Mouse (Mus musculus) ES-E14 (cell line): ENCODE measurements around the gene Tlk2. TPM values are rescaled to one million over a fixed set of nuclear protein-coding genes. Genes with fewer than 3 reads are reported as not detected.

Experiments
- DNase-seq: peaks from one replicate; pipeline ENCODE4 v3.0.0-alpha.2; 2013; ENCODE audit warnings: low read depth, low spot score
- H3K27ac ChIP-seq: 2 replicates; pipeline ENCODE4 v1.5.1; 2012; ENCODE audit warnings: low read depth, mild to moderate bottlenecking, low read length, moderate library complexity, mixed read lengths; ENCODE audit not compliant: poor library complexity, insufficient read depth, severe bottlenecking
- H3K36me3 ChIP-seq: 2 replicates; pipeline ENCODE4 v1.6.1; 2012; ENCODE audit warnings: mild to moderate bottlenecking, low read length, moderate library complexity, mixed read lengths; ENCODE audit not compliant: control insufficient read depth, poor library complexity, insufficient read depth, severe bottlenecking
- H3K4me1 ChIP-seq, 2 experiments: fragments of 150-350 bp in 1 of 2; sonication (generic) in 1 of 2; 2 replicates each; pipeline ENCODE4 v1.6.1; 2012; ENCODE audit warnings: low read length in 2 of 2, mild to moderate bottlenecking in 1 of 2, mixed read lengths in 1 of 2; ENCODE audit not compliant: control insufficient read depth in 2 of 2, insufficient read depth in 2 of 2, poor library complexity in 1 of 2
- H3K4me3 ChIP-seq, 2 experiments: fragments of 150-350 bp in 1 of 2; sonication (generic) in 1 of 2; 2 replicates each; pipeline ENCODE4 v1.5.1; 2012; ENCODE audit warnings: low read length in 2 of 2, low read depth in 1 of 2, mild to moderate bottlenecking in 1 of 2, mixed read lengths in 1 of 2; ENCODE audit not compliant: insufficient read depth in 1 of 2, poor library complexity in 1 of 2, severe bottlenecking in 1 of 2
- H3K9ac ChIP-seq: 2 replicates; pipeline ENCODE4 v1.6.1; 2012; ENCODE audit warnings: low read depth, mild to moderate bottlenecking, low read length, mixed read lengths; ENCODE audit not compliant: poor library complexity, insufficient read depth, severe bottlenecking
- H3K9me3 ChIP-seq: fragments of 150-350 bp; sonication (generic); 2 replicates; pipeline ENCODE4 v1.6.1; 2012; ENCODE audit warnings: low read depth, mild to moderate bottlenecking, low read length; ENCODE audit not compliant: control insufficient read depth, insufficient read depth
- CHD2 ChIP-seq: IDR thresholded peaks from 2 replicates; pipeline ENCODE4 v1.6.1; 2014; ENCODE audit warnings: mild to moderate bottlenecking, low read depth, low read length, inconsistent platforms
- HCFC1 ChIP-seq: IDR thresholded peaks from 2 replicates; pipeline ENCODE4 v1.6.1; 2012; ENCODE audit warnings: low read length, inconsistent platforms, borderline replicate concordance; ENCODE audit not compliant: insufficient read depth
- MAFK ChIP-seq: IDR thresholded peaks from 2 replicates; pipeline ENCODE4 v1.6.1; 2014; ENCODE audit warnings: mild to moderate bottlenecking, low read depth, low read length, inconsistent platforms; ENCODE audit not compliant: insufficient read depth
- ZC3H11A ChIP-seq: IDR thresholded peaks from 2 replicates; pipeline ENCODE4 v1.6.1; 2012; ENCODE audit warnings: low read depth, mild to moderate bottlenecking, inconsistent platforms, low read length, borderline replicate concordance
- ZNF384 ChIP-seq: IDR thresholded peaks from 2 replicates; pipeline ENCODE4 v1.6.1; 2012; ENCODE audit warnings: low read depth, low read length, inconsistent platforms
- in situ Hi-C, 2 experiments: fragments of 600-800 bp; cut with MboI; formaldehyde crosslinking; loops; one replicate each; pipeline ENCODE4 v1.15.1; 2025; ENCODE audit warnings: low sequenced_read_pairs in 2 of 2, inconsistent platforms in 1 of 2; ENCODE audit not compliant: unreplicated experiment in 2 of 2
- total RNA-seq: library from RNA; depleted of rRNA; stranded (reverse); fragments of 300-350 nt; gene quantifications from 2 replicates; pipeline ENCODE4 v1.2.3, GENCODE M21; 2012

Gene Tlk2
- total RNA-seq, 1 experiment = 96.2 TPM

DNA sequence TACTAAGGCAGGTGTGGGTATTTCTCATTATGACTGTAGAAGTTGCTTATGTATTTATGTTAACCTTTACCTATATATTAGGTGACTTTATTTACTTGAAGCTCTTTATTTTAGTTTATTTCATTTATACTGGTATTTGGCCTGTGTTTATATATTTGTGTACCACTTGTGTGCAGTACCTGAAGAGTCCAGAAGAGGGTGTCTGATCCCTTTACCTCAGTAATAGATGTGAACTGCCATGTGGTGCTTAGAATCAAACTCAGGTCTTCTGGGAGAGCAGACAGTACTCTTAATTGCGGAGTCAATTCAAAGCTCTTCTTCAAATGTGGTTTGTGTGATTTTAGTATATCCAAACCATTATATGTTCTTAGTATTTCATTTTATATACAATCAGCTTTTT lies 35.6 kb downstream of the Tlk2 start:
- in situ Hi-C loops = no loop called here
- Histone ChIP-seq H3K27ac (no peak overlapping the region), H3K9ac (no peak overlapping the region), H3K4me3 (no peak overlapping the region), H3K4me1 (no peaks in the 10 kb centered on the region), H3K9me3 (no peaks in the 10 kb centered on the region), H3K36me3 (peaks cover 4% of the 10 kb centered on the region)
- TF ChIP-seq ZC3H11A (no peak), HCFC1 (no peak), MAFK (no peak), ZNF384 (no peak), CHD2 (no peak)
- peak; percentile 34 for DNase-seq

DNA sequence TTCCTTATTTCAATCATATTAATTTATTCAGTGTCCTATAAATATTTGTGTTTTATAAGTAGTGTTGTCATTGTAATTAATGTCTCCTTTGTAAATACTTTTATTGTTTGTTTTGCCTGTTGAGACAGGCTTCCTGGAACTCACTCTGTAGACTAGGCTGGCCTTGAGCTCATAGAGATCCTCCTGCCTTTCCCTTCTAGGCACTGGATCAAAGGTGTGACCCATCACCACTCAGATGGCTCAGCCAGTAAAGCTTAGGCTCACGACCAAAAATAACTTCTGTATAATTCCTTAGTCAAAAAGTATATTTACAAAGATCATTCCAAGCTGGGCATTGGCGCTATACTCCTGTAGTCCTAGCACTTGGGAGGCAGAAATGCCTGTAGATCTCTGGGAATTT lies 39.2 kb downstream of the Tlk2 start:
- in situ Hi-C loops = no loop called here
- TF ChIP-seq ZC3H11A = no peak
- no peak for TF ChIP-seq CHD2
- TF ChIP-seq HCFC1 = no peak
- no peak for TF ChIP-seq MAFK
- TF ChIP-seq ZNF384 = no peak
- H3K9me3 ChIP-seq = no peaks in the 10 kb centered on the region
- H3K36me3 ChIP-seq = peaks cover 6% of the 10 kb centered on the region
- no peak overlapping the region for H3K9ac ChIP-seq
- no peaks in the 10 kb centered on the region for H3K4me1 ChIP-seq
- H3K4me3 ChIP-seq = no peak overlapping the region
- no peak overlapping the region for H3K27ac ChIP-seq
- no peak for DNase-seq

DNA sequence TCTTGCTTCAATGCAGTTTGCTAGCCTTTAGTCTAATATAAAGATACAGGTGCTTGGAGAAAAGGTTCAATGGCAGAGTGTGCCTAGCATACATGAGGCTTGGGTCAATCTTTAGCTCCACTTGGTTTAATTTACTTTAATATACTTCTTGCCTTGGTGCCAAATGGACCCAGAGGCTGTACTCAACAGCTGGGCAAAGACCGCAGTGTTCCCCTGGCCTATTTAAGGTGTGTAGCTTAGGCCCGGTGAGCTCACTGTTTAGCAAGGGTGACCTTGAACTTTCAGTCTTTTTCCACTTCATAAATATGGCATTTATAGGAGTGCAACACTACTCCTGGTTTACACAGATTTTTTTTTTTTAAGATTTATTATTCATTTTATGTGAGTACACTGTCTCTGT lies 55.9 kb downstream of the Tlk2 start:
- Histone ChIP-seq H3K27ac (no peak overlapping the region), H3K9me3 (no peaks in the 10 kb centered on the region), H3K36me3 (no peaks in the 10 kb centered on the region), H3K4me3 (no peak overlapping the region), H3K9ac (no peak overlapping the region), H3K4me1 (no peaks in the 10 kb centered on the region)
- no peak for TF ChIP-seq HCFC1
- TF ChIP-seq ZC3H11A = no peak
- TF ChIP-seq ZNF384 = no peak
- TF ChIP-seq MAFK = no peak
- TF ChIP-seq CHD2 = no peak
- no peak for DNase-seq
- in situ Hi-C loops = no loop called here

- Histone ChIP-seq H3K36me3 (no peaks in the 10 kb centered on the region; the same call in 1 of the 2 replicates), H3K4me3 (no peak overlapping the region), H3K9me3 (no peaks in the 10 kb centered on the region), H3K4me1 (no peaks in the 10 kb centered on the region), H3K27ac (no peak overlapping the region), H3K9ac (no peak overlapping the region)
- in situ Hi-C loops = no loop called here
- no peak for TF ChIP-seq CHD2
- TF ChIP-seq ZNF384 = peak; percentile 38; the same call in 1 of the 2 replicates
- peak; percentile 24 for DNase-seq
Observed at GRCm38 (mm10) chr11:105240991-105241390, 62.4 kb downstream of the Tlk2 start.

- in situ Hi-C loops = no loop called here
- Histone ChIP-seq H3K4me1 (no peaks in the 10 kb centered on the region), H3K9ac (no peak overlapping the region), H3K9me3 (no peaks in the 10 kb centered on the region), H3K4me3 (no peak overlapping the region), H3K27ac (no peak overlapping the region), H3K36me3 (peaks cover 14% of the 10 kb centered on the region)
- TF ChIP-seq HCFC1 = no peak
- TF ChIP-seq ZNF384 = no peak
- no peak for TF ChIP-seq ZC3H11A
- TF ChIP-seq MAFK = no peak
- no peak for TF ChIP-seq CHD2
- no peak for DNase-seq
Observed at GRCm38 (mm10) chr11:105246369-105246768, 67.8 kb downstream of the Tlk2 start.
